Mouse (Mus musculus) small intestine, adult 2 months (tissue): ENCODE measurements at regions not wholly inside any gene's neighbourhood (a gene's known extent, or its start where the extent isn't known, plus 50 kb on each side); places are given as distances from the start of the nearest gene placed in this dataset.

ENCODE experiments used
- CTCF ChIP-seq: fragments of 200-500 bp; IDR thresholded peaks from 2 replicates; pipeline ENCODE4 v1.5.1; 2012; ENCODE audit warnings: low read depth, mild to moderate bottlenecking, control low read depth, inconsistent platforms, low read length, moderate library complexity, mixed read lengths; ENCODE audit not compliant: insufficient replicate concordance, insufficient read length; ENCODE audit errors: extremely low read depth
- POLR2A ChIP-seq: fragments of 200-500 bp; IDR thresholded peaks from 2 replicates; pipeline ENCODE4 v1.6.1; 2012; ENCODE audit warnings: low read depth, mild to moderate bottlenecking, control low read depth, inconsistent platforms, low read length, moderate library complexity

GRCm38 (mm10) chr3:101708821-101709220 lies 104.3 kb upstream of the Atp1a1 start:
- no peak; the same call in 1 of the 2 replicates for TF ChIP-seq POLR2A
- no peak for TF ChIP-seq CTCF
